Comparison of ENCODE assay signal across 12 mouse cellular contexts in genomic region chr9:56265460-56266199, GRCm38 (mm10).
A peak's percentile ranks its signal among the peaks of the same experiment; 100 is the strongest.
DNase-seq lines count a peak whose midpoint lies in the region; ATAC-seq lines count a peak whose summit lies in the region.
"Had no signal": no experiment of that assay in that cellular context is flagged by ENCODE, and none has a peak within 500 bp of the region (broad histone marks: within the 10 kb centered on the region; RNA-seq: fewer than 3 reads in every experiment).

No protein-coding gene starts in this region.

- H3K9ac ChIP-seq in kidney, embryonic 15.5 days = no peak overlapping the region
- H3K9ac ChIP-seq in midbrain, embryonic 13.5 days (replicated peaks) = no peak overlapping the region
- H3K9ac ChIP-seq: embryonic facial prominence, embryonic 15.5 days; hindbrain, embryonic 15.5 days; liver, embryonic 12.5 days had no signal

- DNase-seq in heart, adult 11 months = peak; percentile 97
- no peak for DNase-seq in heart, postnatal 14 days
- peak; percentile 92 for DNase-seq in 416B (ENCODE audit: low read depth)
- DNase-seq in testis, postnatal 14 days (ENCODE audit: low spot score) = no peak
- DNase-seq: midbrain, embryonic 14.5 days had no signal

- ATAC-seq in granulocyte monocyte progenitor cell, adult 5-6 weeks (replicated peaks; ENCODE audit: poor library complexity, severe bottlenecking) = peak; percentile 34; the same call in 1 of the 2 replicates
- no peak for ATAC-seq in kidney, embryonic 15.5 days (replicated peaks; ENCODE audit: low FRiP score)
- no peak for ATAC-seq in megakaryocyte-erythroid progenitor cell, adult 5-6 weeks (replicated peaks; ENCODE audit: low FRiP score, low TSS enrichment, poor library complexity, severe bottlenecking)
- no peak for ATAC-seq in midbrain, embryonic 13.5 days
- ATAC-seq: liver, embryonic 12.5 days had no signal

- no peak overlapping the region for H3K4me3 ChIP-seq in kidney, embryonic 15.5 days (replicated peaks)
- H3K4me3 ChIP-seq in midbrain, embryonic 13.5 days (replicated peaks) = no peak overlapping the region
- H3K4me3 ChIP-seq: embryonic facial prominence, embryonic 15.5 days; hindbrain, embryonic 15.5 days; liver, embryonic 12.5 days had no signal

- peak overlapping the region; percentile 73 for H3K27ac ChIP-seq in kidney, embryonic 15.5 days
- no peak overlapping the region for H3K27ac ChIP-seq in midbrain, embryonic 13.5 days
- H3K27ac ChIP-seq: hindbrain, embryonic 15.5 days; liver, embryonic 12.5 days had no signal

- no peaks in the 10 kb centered on the region for H3K9me3 ChIP-seq in kidney, embryonic 15.5 days (replicated peaks)
- peaks cover under 1% of the 10 kb centered on the region; the same call in 1 of the 2 replicates for H3K9me3 ChIP-seq in midbrain, embryonic 13.5 days
- H3K9me3 ChIP-seq: liver, embryonic 12.5 days had no signal

- intact Hi-C loops in heart, postnatal 14 days (cut with DNase I) = loop anchor here (2.0 kb wide), 2 partner anchors 151 to 241 kb away; no protein-coding TSS in a partner anchor

- 0 out of 2 replicates have a peak, but pooled peaks cover 6% of the 10 kb centered on the region for H3K4me1 ChIP-seq in kidney, embryonic 15.5 days
- 0 out of 2 replicates have a peak, but pooled peaks cover 6% of the 10 kb centered on the region for H3K4me1 ChIP-seq in midbrain, embryonic 13.5 days (replicated peaks)
- H3K4me1 ChIP-seq: embryonic facial prominence, embryonic 15.5 days; hindbrain, embryonic 15.5 days had no signal

- no peak overlapping the region for H3K4me2 ChIP-seq in kidney, embryonic 15.5 days
- no peak overlapping the region for H3K4me2 ChIP-seq in midbrain, embryonic 13.5 days (replicated peaks)
- H3K4me2 ChIP-seq: embryonic facial prominence, embryonic 15.5 days; hindbrain, embryonic 15.5 days; liver, embryonic 12.5 days had no signal

- no peaks in the 10 kb centered on the region for H3K27me3 ChIP-seq in kidney, embryonic 15.5 days
- no peaks in the 10 kb centered on the region for H3K27me3 ChIP-seq in midbrain, embryonic 13.5 days
- H3K27me3 ChIP-seq: embryonic facial prominence, embryonic 15.5 days; hindbrain, embryonic 15.5 days; liver, embryonic 12.5 days had no signal

- 75% methylated on average over 5 of the region's 5 CpGs for WGBS in kidney, embryonic 15.5 days
- 90% methylated on average over 5 of the region's 5 CpGs for WGBS in midbrain, embryonic 13.5 days

- no peaks in the 10 kb centered on the region for H3K36me3 ChIP-seq in kidney, embryonic 15.5 days
- no peaks in the 10 kb centered on the region for H3K36me3 ChIP-seq in midbrain, embryonic 13.5 days
- H3K36me3 ChIP-seq: embryonic facial prominence, embryonic 15.5 days; hindbrain, embryonic 15.5 days; liver, embryonic 12.5 days had no signal

Comparison
In these comparisons a context has a peak if more than half of its experiments do, and no peak if none do; other contexts are left out.
1. DNase-seq: peak in heart, adult 11 months (single experiment) and 416B (single experiment); none in heart, postnatal 14 days (0 of 2) and testis, postnatal 14 days (single experiment).